Mouse (Mus musculus) small intestine, adult 2 months (tissue): ENCODE results near the gene Fam184b. TPM values are rescaled to one million over a fixed set of nuclear protein-coding genes. Genes with fewer than 3 reads are reported as not detected.
A peak's percentile ranks its signal among the peaks of the same experiment; 100 is the strongest.

Source experiments
- H3K27ac ChIP-seq: fragments of 200-500 bp; 2 replicates; pipeline ENCODE4 v1.5.1; 2012; ENCODE audit warnings: low read depth, low read length, control low read depth, inconsistent platforms; ENCODE audit not compliant: insufficient read depth
- H3K27me3 ChIP-seq: fragments of 200-500 bp; 2 replicates; pipeline ENCODE4 v1.6.1; 2012; ENCODE audit warnings: mild to moderate bottlenecking, moderate library complexity, low read length, inconsistent platforms; ENCODE audit not compliant: control insufficient read depth, insufficient read depth
- H3K36me3 ChIP-seq: fragments of 200-500 bp; 2 replicates; pipeline ENCODE4 v1.6.1; 2012; ENCODE audit warnings: mild to moderate bottlenecking, low read length, control low read depth, inconsistent platforms; ENCODE audit not compliant: control insufficient read depth, insufficient read depth
- H3K4me1 ChIP-seq: fragments of 200-500 bp; 2 replicates; pipeline ENCODE4 v1.6.1; 2012; ENCODE audit warnings: low read length, inconsistent platforms, mixed read lengths; ENCODE audit not compliant: control insufficient read depth, insufficient read depth, insufficient read length
- H3K4me3 ChIP-seq: fragments of 200-500 bp; 2 replicates; pipeline ENCODE4 v1.5.1; 2012; ENCODE audit warnings: low read depth, mild to moderate bottlenecking, control low read depth, inconsistent platforms, low read length, moderate library complexity
- CTCF ChIP-seq: fragments of 200-500 bp; IDR thresholded peaks from 2 replicates; pipeline ENCODE4 v1.5.1; 2012; ENCODE audit warnings: low read depth, mild to moderate bottlenecking, control low read depth, inconsistent platforms, low read length, moderate library complexity, mixed read lengths; ENCODE audit not compliant: insufficient replicate concordance, insufficient read length; ENCODE audit errors: extremely low read depth
- POLR2A ChIP-seq: fragments of 200-500 bp; IDR thresholded peaks from 2 replicates; pipeline ENCODE4 v1.6.1; 2012; ENCODE audit warnings: low read depth, mild to moderate bottlenecking, control low read depth, inconsistent platforms, low read length, moderate library complexity
- WGBS: fragments of 180-500 bp; shearing (Covaris S2); methylation state at CpG from one replicate; pipeline ENCODE4 v1.1.7; 2018; 5-methylcytosine and 5-hydroxymethylcytosine counted together
- polyA plus RNA-seq: library from polyadenylated mRNA; depleted of rRNA; stranded (reverse); fragments of >200 nt; gene quantifications from 2 replicates; pipeline ENCODE4 v1.2.3, GENCODE M21; 2012

The Fam184b gene
- polyA plus RNA-seq, 1 experiment = 0.06 TPM

- TF ChIP-seq CTCF (no peak), POLR2A (no peak)
- Histone ChIP-seq H3K36me3 (peaks cover 38% of the 10 kb centered on the region), H3K27me3 (no peaks in the 10 kb centered on the region), H3K4me3 (no peak overlapping the region), H3K27ac (no peak overlapping the region), H3K4me1 (peaks cover 2% of the 10 kb centered on the region; the same call in 1 of the 2 replicates)
- WGBS = 81% methylated on average over 3 of the region's 3 CpGs
These were observed 109.7 kb downstream of the Fam184b start for GRCm38 (mm10) chr5:45529696-45530095.

GRCm38 (mm10) chr5:45526338-45526737 lies 113.1 kb downstream of the Fam184b start:
- peaks cover 44% of the 10 kb centered on the region for H3K36me3 ChIP-seq
- no peaks in the 10 kb centered on the region for H3K27me3 ChIP-seq
- 87% methylated on average over 4 of the region's 4 CpGs for WGBS
- H3K27ac ChIP-seq = no peak overlapping the region
- H3K4me3 ChIP-seq = no peak overlapping the region
- no peaks in the 10 kb centered on the region for H3K4me1 ChIP-seq
- TF ChIP-seq POLR2A (no peak), CTCF (no peak)

- Histone ChIP-seq H3K27me3 (no peaks in the 10 kb centered on the region), H3K36me3 (peaks cover 44% of the 10 kb centered on the region), H3K4me1 (peaks cover 2% of the 10 kb centered on the region; the same call in 1 of the 2 replicates), H3K27ac (no peak overlapping the region), H3K4me3 (no peak overlapping the region)
- TF ChIP-seq POLR2A (no peak), CTCF (no peak)
- whole genome bisulfite sequencing = 92% methylated on average over 10 of the region's 10 CpGs
These were observed 114.3 kb downstream of the Fam184b start for GRCm38 (mm10) chr5:45525101-45525500.

GRCm38 (mm10) chr5:45521601-45522000 lies 117.8 kb downstream of the Fam184b start:
- WGBS = 80% methylated on average over 6 of the region's 6 CpGs
- peaks cover 2% of the 10 kb centered on the region; the same call in 1 of the 2 replicates for H3K4me1 ChIP-seq
- TF ChIP-seq CTCF = no peak
- no peak for TF ChIP-seq POLR2A
- H3K27ac ChIP-seq = no peak overlapping the region
- no peak overlapping the region for H3K4me3 ChIP-seq
- no peaks in the 10 kb centered on the region for H3K27me3 ChIP-seq
- peaks cover 24% of the 10 kb centered on the region for H3K36me3 ChIP-seq

- Histone ChIP-seq H3K4me1 (peaks cover 2% of the 10 kb centered on the region; the same call in 1 of the 2 replicates), H3K36me3 (peaks cover 16% of the 10 kb centered on the region), H3K27me3 (no peaks in the 10 kb centered on the region), H3K4me3 (peak overlapping the region; percentile 96), H3K27ac (no peak overlapping the region)
- under 1% methylated on average over 5 of the region's 5 CpGs for WGBS
- no peak for TF ChIP-seq CTCF
- no peak for TF ChIP-seq POLR2A
These were observed 118.7 kb downstream of the Fam184b start for GRCm38 (mm10) chr5:45520809-45521110.

GRCm38 (mm10) chr5:45519960-45520808 lies 119.2 kb downstream of the Fam184b start, which contains the start of gene Med28:
TSS of gene Med28 (plus strand) at chr5:45520229.
- Histone ChIP-seq H3K4me3 (peak within 1 kb of the TSS; percentile 96), H3K36me3 (peaks cover 14% of the 10 kb centered on the region), H3K27ac (no peak within 1 kb of the TSS), H3K27me3 (no peaks in the 10 kb centered on the region), H3K4me1 (peaks cover 2% of the 10 kb centered on the region; the same call in 1 of the 2 replicates)
- peak; percentile 60; the same call in 1 of the 2 replicates for TF ChIP-seq POLR2A
- no peak for TF ChIP-seq CTCF
- WGBS = under 1% methylated on average over 56 of the region's 56 CpGs

GRCm38 (mm10) chr5:45515151-45515743 lies 124.2 kb downstream of the Fam184b start:
- no peak for TF ChIP-seq CTCF
- no peak for TF ChIP-seq POLR2A
- H3K27me3 ChIP-seq = no peaks in the 10 kb centered on the region
- no peak overlapping the region for H3K4me3 ChIP-seq
- no peak overlapping the region for H3K27ac ChIP-seq
- no peaks in the 10 kb centered on the region for H3K4me1 ChIP-seq
- 91% methylated on average over 10 of the region's 10 CpGs for WGBS
- H3K36me3 ChIP-seq = peaks cover 42% of the 10 kb centered on the region
